Mouse (Mus musculus): ENCODE measurements at regions not wholly inside any gene's neighbourhood (a gene's known extent, or its start where the extent isn't known, plus 50 kb on each side); places are given as distances from the start of the nearest gene placed in this dataset.

GRCm38 (mm10) chr2:172710641-172711040, 161.2 kb downstream of the Tfap2c start:
- no peak overlapping the region for H3K4me3 ChIP-seq
- H3K4me2 ChIP-seq (ENCODE audit: low read depth), result no peak overlapping the region
- TF ChIP-seq MAX (IDR thresholded peaks at IDR 0.05; ENCODE audit: low read depth) (no peak), USF1 (IDR thresholded peaks at IDR 0.05; ENCODE audit: low read depth) (no peak), REST (IDR thresholded peaks at IDR 0.05; ENCODE audit: insufficient read depth, insufficient read length) (no peak), MYOD1 (IDR thresholded peaks at IDR 0.05; ENCODE audit: control insufficient read depth in 1 of 3, insufficient read length in 2 of 3, low read depth in 2 of 3) (no peak), MYOG (IDR thresholded peaks at IDR 0.05; ENCODE audit: control insufficient read depth in 1 of 3, insufficient read depth in 1 of 3, insufficient read length in 2 of 3, low read depth in 2 of 3) (no peak), POLR2A (IDR thresholded peaks at IDR 0.05; ENCODE audit: insufficient read length, low read depth) (no peak), POLR2AphosphoS2 (IDR thresholded peaks at IDR 0.05; ENCODE audit: insufficient read length, low read depth) (no peak), SRF (IDR thresholded peaks at IDR 0.05; ENCODE audit: control insufficient read depth, insufficient read length, low read depth) (no peak), TCF3 (IDR thresholded peaks at IDR 0.05; ENCODE audit: insufficient read length, low read depth) (no peak), E2F4 (IDR thresholded peaks at IDR 0.05; ENCODE audit: insufficient read depth) (no peak), TCF12 (IDR thresholded peaks at IDR 0.05; ENCODE audit: insufficient read depth, poor library complexity, severe bottlenecking) (no peak), CEBPB (IDR thresholded peaks at IDR 0.05; ENCODE audit: insufficient read depth, poor library complexity, severe bottlenecking) (no peak)
- H3K79me2 ChIP-seq (ENCODE audit: control insufficient read depth, insufficient read depth), result no peaks in the 10 kb centered on the region
- no peaks in the 10 kb centered on the region for H3K36me3 ChIP-seq (ENCODE audit: control insufficient read depth, insufficient read depth)
- H3K27me3 ChIP-seq (ENCODE audit: control insufficient read depth, insufficient read depth, insufficient read length), result no peaks in the 10 kb centered on the region
- no peak overlapping the region for H3ac ChIP-seq (ENCODE audit: control insufficient read depth, insufficient read length)

GRCm38 (mm10) chr2:172726701-172727100, 177.3 kb downstream of the Tfap2c start:
- H3K4me2 ChIP-seq (ENCODE audit: low read depth), result no peak overlapping the region

DNA sequence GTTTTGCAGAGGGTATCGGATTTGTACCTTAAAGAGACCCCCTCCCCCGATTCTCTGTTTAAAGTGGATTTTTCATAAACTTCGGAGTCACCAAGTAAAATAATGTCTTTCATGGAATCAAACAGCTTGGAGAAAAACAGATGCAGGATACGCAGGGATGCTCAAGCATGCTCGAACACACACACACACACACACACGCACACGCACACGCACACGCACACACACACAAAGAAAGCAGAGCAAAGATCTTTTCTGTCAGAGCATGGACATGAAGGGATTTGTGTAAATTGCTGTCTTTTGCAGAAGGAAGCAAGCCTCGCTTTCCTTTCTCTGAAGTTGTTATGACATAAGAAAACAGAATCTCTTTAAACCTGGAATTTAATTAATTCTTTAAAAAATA, 178.2 kb downstream of the Tfap2c start:
- Histone ChIP-seq H3K4me3 (no peak overlapping the region), H3K36me3 (ENCODE audit: control insufficient read depth, insufficient read depth) (no peaks in the 10 kb centered on the region), H3K79me2 (ENCODE audit: control insufficient read depth, insufficient read depth) (no peaks in the 10 kb centered on the region), H3K27me3 (ENCODE audit: control insufficient read depth, insufficient read depth, insufficient read length) (no peaks in the 10 kb centered on the region), H3K4me2 (ENCODE audit: low read depth) (no peak overlapping the region), H3ac (ENCODE audit: control insufficient read depth, insufficient read length) (no peak overlapping the region)
- TF ChIP-seq USF1 (IDR thresholded peaks at IDR 0.05; ENCODE audit: low read depth) (no peak), POLR2A (IDR thresholded peaks at IDR 0.05; ENCODE audit: insufficient read length, low read depth) (no peak), MAX (IDR thresholded peaks at IDR 0.05; ENCODE audit: low read depth) (no peak), CEBPB (IDR thresholded peaks at IDR 0.05; ENCODE audit: insufficient read depth, poor library complexity, severe bottlenecking) (no peak), E2F4 (IDR thresholded peaks at IDR 0.05; ENCODE audit: insufficient read depth) (no peak), SRF (IDR thresholded peaks at IDR 0.05; ENCODE audit: control insufficient read depth, insufficient read length, low read depth) (no peak), REST (IDR thresholded peaks at IDR 0.05; ENCODE audit: insufficient read depth, insufficient read length) (no peak), TCF3 (IDR thresholded peaks at IDR 0.05; ENCODE audit: insufficient read length, low read depth) (no peak), TCF12 (IDR thresholded peaks at IDR 0.05; ENCODE audit: insufficient read depth, poor library complexity, severe bottlenecking) (no peak)

More at GRCm38 (mm10) chr2:172726701-172727100, 177.3 kb downstream of the Tfap2c start:
- no peaks in the 10 kb centered on the region for H3K36me3 ChIP-seq (ENCODE audit: control insufficient read depth, insufficient read depth)
- TF ChIP-seq TCF3 (IDR thresholded peaks at IDR 0.05; ENCODE audit: insufficient read length, low read depth) (no peak), REST (IDR thresholded peaks at IDR 0.05; ENCODE audit: insufficient read depth, insufficient read length) (no peak), TCF12 (IDR thresholded peaks at IDR 0.05; ENCODE audit: insufficient read depth, poor library complexity, severe bottlenecking) (no peak), POLR2AphosphoS2 (IDR thresholded peaks at IDR 0.05; ENCODE audit: insufficient read length, low read depth) (no peak), POLR2A (IDR thresholded peaks at IDR 0.05; ENCODE audit: insufficient read length, low read depth) (no peak), CEBPB (IDR thresholded peaks at IDR 0.05; ENCODE audit: insufficient read depth, poor library complexity, severe bottlenecking) (no peak), MYOG (IDR thresholded peaks at IDR 0.05; ENCODE audit: control insufficient read depth in 1 of 3, insufficient read depth in 1 of 3, insufficient read length in 2 of 3, low read depth in 2 of 3) (no peak), MYOD1 (IDR thresholded peaks at IDR 0.05; ENCODE audit: control insufficient read depth in 1 of 3, insufficient read length in 2 of 3, low read depth in 2 of 3) (no peak)
- H3K79me2 ChIP-seq (ENCODE audit: control insufficient read depth, insufficient read depth), result no peaks in the 10 kb centered on the region
- no peak overlapping the region for H3K4me3 ChIP-seq
- no peak overlapping the region for H3ac ChIP-seq (ENCODE audit: control insufficient read depth, insufficient read length)
- H3K27me3 ChIP-seq (ENCODE audit: control insufficient read depth, insufficient read depth, insufficient read length), result no peaks in the 10 kb centered on the region

DNA sequence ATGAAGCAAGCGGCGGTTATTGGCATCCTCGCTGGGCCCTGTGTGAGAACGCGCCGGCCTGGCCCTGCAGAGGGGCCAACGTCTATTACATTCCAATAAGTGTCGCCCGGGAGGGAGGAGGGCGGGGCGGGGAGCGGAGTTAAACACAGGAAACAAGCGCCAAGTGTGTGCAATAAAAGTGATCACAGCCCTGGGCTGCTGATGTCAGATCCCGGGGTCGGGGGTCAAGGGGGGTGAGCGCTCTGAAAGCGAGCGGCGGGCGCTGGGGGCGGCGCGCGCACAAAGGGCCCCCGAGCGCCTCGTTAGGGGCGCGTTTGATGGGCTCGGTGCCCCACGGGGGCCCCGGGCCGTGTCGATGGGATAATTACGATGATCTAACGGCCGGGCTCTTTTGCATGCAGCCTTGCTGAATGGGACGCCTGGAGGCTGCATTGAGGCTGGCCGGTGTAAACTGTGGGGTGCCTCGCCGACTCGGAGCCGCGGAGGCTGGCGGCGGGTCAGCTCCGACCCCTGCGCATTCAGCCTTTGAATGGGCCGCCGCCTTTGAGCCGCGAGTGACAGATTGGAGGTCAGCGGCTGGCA, 178.9 kb downstream of the Tfap2c start:
- no peak overlapping the region for H3K4me3 ChIP-seq
- no peaks in the 10 kb centered on the region for H3K27me3 ChIP-seq (ENCODE audit: control insufficient read depth, insufficient read depth, insufficient read length)
- no peak overlapping the region for H3ac ChIP-seq (ENCODE audit: control insufficient read depth, insufficient read length)
- H3K4me2 ChIP-seq (ENCODE audit: low read depth), result no peak overlapping the region
- no peaks in the 10 kb centered on the region for H3K36me3 ChIP-seq (ENCODE audit: control insufficient read depth, insufficient read depth)
- no peaks in the 10 kb centered on the region for H3K79me2 ChIP-seq (ENCODE audit: control insufficient read depth, insufficient read depth)
- TF ChIP-seq POLR2A (IDR thresholded peaks at IDR 0.05; ENCODE audit: insufficient read length, low read depth), result no peak
- TF ChIP-seq SRF (IDR thresholded peaks at IDR 0.05; ENCODE audit: control insufficient read depth, insufficient read length, low read depth), result no peak
- TF ChIP-seq MYOD1 (IDR thresholded peaks at IDR 0.05; ENCODE audit: control insufficient read depth in 1 of 3, insufficient read length in 2 of 3, low read depth in 2 of 3), result no peak
- TF ChIP-seq MYOG (IDR thresholded peaks at IDR 0.05; ENCODE audit: control insufficient read depth in 1 of 3, insufficient read depth in 1 of 3, insufficient read length in 2 of 3, low read depth in 2 of 3), result no peak
- TF ChIP-seq USF1 (IDR thresholded peaks at IDR 0.05; ENCODE audit: low read depth), result no peak
- no peak for TF ChIP-seq MAX (IDR thresholded peaks at IDR 0.05; ENCODE audit: low read depth)

- TF ChIP-seq E2F4 (IDR thresholded peaks at IDR 0.05; ENCODE audit: insufficient read depth), result no peak
- no peak for TF ChIP-seq CEBPB (IDR thresholded peaks at IDR 0.05; ENCODE audit: insufficient read depth, poor library complexity, severe bottlenecking)
- no peak for TF ChIP-seq MYOD1 (IDR thresholded peaks at IDR 0.05; ENCODE audit: control insufficient read depth in 1 of 3, insufficient read length in 2 of 3, low read depth in 2 of 3)
- no peak for TF ChIP-seq SRF (IDR thresholded peaks at IDR 0.05; ENCODE audit: control insufficient read depth, insufficient read length, low read depth)
- TF ChIP-seq POLR2AphosphoS2 (IDR thresholded peaks at IDR 0.05; ENCODE audit: insufficient read length, low read depth), result no peak
- TF ChIP-seq TCF12 (IDR thresholded peaks at IDR 0.05; ENCODE audit: insufficient read depth, poor library complexity, severe bottlenecking), result no peak
- no peak for TF ChIP-seq POLR2A (IDR thresholded peaks at IDR 0.05; ENCODE audit: insufficient read length, low read depth)
- no peak for TF ChIP-seq MYOG (IDR thresholded peaks at IDR 0.05; ENCODE audit: control insufficient read depth in 1 of 3, insufficient read depth in 1 of 3, insufficient read length in 2 of 3, low read depth in 2 of 3)
- no peak for TF ChIP-seq REST (IDR thresholded peaks at IDR 0.05; ENCODE audit: insufficient read depth, insufficient read length)
- Histone ChIP-seq H3ac (ENCODE audit: control insufficient read depth, insufficient read length) (no peak overlapping the region), H3K36me3 (ENCODE audit: control insufficient read depth, insufficient read depth) (no peaks in the 10 kb centered on the region), H3K79me2 (ENCODE audit: control insufficient read depth, insufficient read depth) (no peaks in the 10 kb centered on the region), H3K4me2 (ENCODE audit: low read depth) (no peak overlapping the region), H3K27me3 (ENCODE audit: control insufficient read depth, insufficient read depth, insufficient read length) (no peaks in the 10 kb centered on the region), H3K4me3 (no peak overlapping the region)
Observed at GRCm38 (mm10) chr2:172729151-172729550, 179.8 kb downstream of the Tfap2c start.
